Mouse (Mus musculus) testis, adult 10 weeks (tissue): ENCODE results near the gene Tfeb. TPM values are rescaled to one million over a fixed set of nuclear protein-coding genes. Genes with fewer than 3 reads are reported as not detected.

Source experiments
- polyA plus RNA-seq: library from polyadenylated mRNA; stranded (reverse); fragments of 350-450 nt; fragmentation: Illumina TruSeq; extraction: RNeasy Lipid Tissue Mini Kit (QIAGEN cat#74804); gene quantifications from one replicate; pipeline ENCODE4 v1.2.3, GENCODE M21; 2014; ENCODE audit warnings: low read depth, low replicate concordance

The Tfeb gene
- not detected for polyA plus RNA-seq

GRCm38 (mm10) chr17:47736856-47737255, at the start of gene Tfeb:
Gene Tfeb, plus strand, starts transcription at chr17:47737030.

GRCm38 (mm10) chr17:47688344-47688607, 48.6 kb upstream of the Tfeb start, which contains the start of gene Tomm6:
Gene Tomm6, minus strand, starts transcription at chr17:47688386.

GRCm38 (mm10) chr17:47688608-47689575, 47.9 kb upstream of the Tfeb start, which contains the start of gene Frs3:
Gene Frs3, plus strand, starts transcription at chr17:47689030.

GRCm38 (mm10) chr17:47694442-47694502, 42.6 kb upstream of the Tfeb start, which contains the start of gene Gm21981:
Gene Gm21981, minus strand, starts transcription at chr17:47694455.

GRCm38 (mm10) chr17:47694503-47695336, 42.1 kb upstream of the Tfeb start, which contains the start of gene Prickle4:
Gene Prickle4, minus strand, starts transcription at chr17:47694736.

GRCm38 (mm10) chr17:47726566-47726965, 10.3 kb upstream of the Tfeb start, which contains the start of gene Pgc:
Gene Pgc, plus strand, starts transcription at chr17:47726842.

GRCm38 (mm10) chr17:47834482-47834767, 97.6 kb downstream of the Tfeb start, which contains the start of gene Mdfi:
Gene Mdfi, minus strand, starts transcription at chr17:47834691.

Other genes with a start within 250 kb of the Tfeb start
- 5.5 TPM for gene Taf8, start 234.7 kb upstream of the Tfeb start, polyA plus RNA-seq
- 7.7 TPM for gene Ccnd3, start 232.0 kb upstream of the Tfeb start, polyA plus RNA-seq
- gene Bysl, start 125.5 kb upstream of the Tfeb start, polyA plus RNA-seq: 3.9 TPM
- 9.1 TPM for gene Med20, start 125.4 kb upstream of the Tfeb start, polyA plus RNA-seq
- gene Gm20517, start 125.4 kb upstream of the Tfeb start, polyA plus RNA-seq: 2.7 TPM
- 26.1 TPM for gene Usp49, start 106.3 kb upstream of the Tfeb start, polyA plus RNA-seq
- 18.7 TPM for gene Tomm6, start 48.6 kb upstream of the Tfeb start, polyA plus RNA-seq
- gene Frs3, start 48.0 kb upstream of the Tfeb start, polyA plus RNA-seq: 2.0 TPM
- not detected for gene Gm21981, start 42.6 kb upstream of the Tfeb start, polyA plus RNA-seq
- gene Prickle4, start 42.3 kb upstream of the Tfeb start, polyA plus RNA-seq: not detected
- not detected for gene Pgc, start 10.2 kb upstream of the Tfeb start, polyA plus RNA-seq
- gene Mdfi, start 97.7 kb downstream of the Tfeb start, polyA plus RNA-seq: not detected
- gene Foxp4, start 187.6 kb downstream of the Tfeb start, polyA plus RNA-seq: 0.04 TPM